Mouse (Mus musculus): ENCODE results near the gene Npas2.

Npas2 gene

DNA sequence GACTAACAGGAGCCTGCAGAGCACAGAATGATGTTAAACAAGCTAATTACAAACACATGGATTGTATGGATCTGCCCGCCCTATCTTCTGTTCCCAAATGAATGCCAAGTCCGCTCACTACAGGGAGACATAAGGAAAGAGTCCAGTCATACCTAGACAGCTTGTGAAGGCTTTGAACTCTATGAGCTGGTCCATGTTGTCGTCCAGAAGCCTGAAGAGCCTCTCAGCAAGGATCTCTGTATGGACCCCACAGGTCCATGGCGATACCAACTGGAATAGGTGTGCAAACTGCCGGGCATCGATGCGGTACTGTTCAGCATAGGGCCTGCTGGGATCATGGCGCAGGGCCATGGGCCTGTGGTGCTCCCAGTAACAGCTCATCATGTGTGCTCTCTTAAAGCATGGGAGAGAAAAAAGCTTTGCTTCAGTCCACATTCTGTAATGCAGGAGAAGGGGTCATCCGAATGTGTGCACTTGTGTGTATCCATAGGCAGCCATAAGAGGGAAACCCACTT is 183.3 kb downstream of the Npas2 start:
- no peak for DNase-seq (ENCODE audit: low spot score)

DNA sequence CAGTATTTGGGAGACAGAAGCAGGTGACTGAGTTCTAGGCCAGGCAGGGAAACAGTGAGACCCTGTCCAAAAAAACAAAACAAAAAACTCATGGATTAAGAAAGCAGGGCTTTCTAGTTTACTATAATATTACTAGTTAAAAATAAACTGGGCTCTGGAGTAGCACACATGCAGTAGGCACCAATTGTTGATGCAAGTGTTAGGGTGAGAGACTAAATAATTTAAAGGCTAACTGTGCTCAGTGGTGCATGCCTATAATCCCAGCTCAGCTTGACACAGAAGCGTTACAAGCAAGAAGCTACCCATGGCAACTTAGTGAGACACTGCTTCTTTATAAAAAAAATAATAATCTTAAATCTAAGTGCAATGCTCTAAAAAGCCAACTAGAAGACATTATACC is 185.0 kb downstream of the Npas2 start:
- no peak for DNase-seq (ENCODE audit: low spot score)

DNA sequence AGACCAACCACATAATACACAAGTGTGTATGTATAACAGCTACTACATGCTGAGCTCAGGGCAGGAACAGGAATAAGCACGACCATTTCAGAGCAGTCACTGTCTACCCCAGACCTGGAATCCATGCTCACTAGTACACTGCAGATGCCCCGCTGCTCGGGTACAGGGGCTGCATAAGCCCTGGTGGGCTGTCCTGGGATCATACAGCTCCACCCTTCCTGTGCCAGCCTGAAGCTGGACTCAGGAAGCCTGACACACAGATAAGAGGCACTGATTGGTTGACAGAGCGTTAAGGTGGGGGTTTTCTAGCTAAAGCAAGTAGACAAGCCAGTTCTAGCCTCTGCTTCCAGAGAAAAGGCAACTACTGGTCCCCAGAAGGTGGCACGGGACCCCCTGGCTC is 185.5 kb downstream of the Npas2 start:
- DNase-seq (ENCODE audit: low spot score) = no peak

DNA sequence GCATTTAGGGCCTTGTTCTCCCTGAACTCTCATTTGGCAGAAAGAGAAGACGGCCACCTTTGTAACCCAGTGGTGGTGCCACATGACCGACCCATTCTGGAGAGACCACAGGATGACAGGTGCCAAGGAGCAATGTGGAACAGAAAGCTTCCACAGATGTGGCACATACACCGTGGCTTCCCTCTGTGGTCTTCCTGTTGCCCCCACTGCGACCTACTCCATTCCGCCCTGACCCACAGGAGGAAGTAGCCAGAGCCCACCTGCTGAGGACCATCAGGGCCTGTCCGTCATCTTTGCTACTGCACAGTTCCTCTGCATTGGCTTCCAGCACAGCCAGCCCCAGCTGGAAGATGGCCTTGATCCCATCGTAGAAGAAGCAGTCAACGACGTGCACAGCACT is 187.5 kb downstream of the Npas2 start:
- DNase-seq (ENCODE audit: low spot score) = no peak

DNA sequence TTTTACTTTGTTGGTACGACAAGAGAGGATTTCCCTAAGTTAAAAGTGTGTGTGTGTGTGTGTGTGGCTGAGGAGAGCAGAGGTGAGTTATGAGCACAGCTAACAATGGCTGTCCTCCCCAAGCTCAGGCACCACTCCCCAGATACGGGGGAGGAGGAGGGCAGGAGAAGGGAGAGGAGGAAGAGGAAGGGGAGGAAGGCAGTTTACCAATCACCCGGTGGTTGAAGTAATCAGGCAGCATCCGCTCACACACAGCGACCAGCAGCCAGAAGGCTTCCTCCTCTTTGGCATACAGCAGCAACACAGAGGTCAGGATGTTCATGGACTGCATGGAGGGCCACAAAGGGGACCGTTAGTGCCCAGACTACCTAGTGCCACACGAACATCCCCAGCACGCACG is 191.4 kb downstream of the Npas2 start:
- no peak for DNase-seq (ENCODE audit: low spot score)

DNA sequence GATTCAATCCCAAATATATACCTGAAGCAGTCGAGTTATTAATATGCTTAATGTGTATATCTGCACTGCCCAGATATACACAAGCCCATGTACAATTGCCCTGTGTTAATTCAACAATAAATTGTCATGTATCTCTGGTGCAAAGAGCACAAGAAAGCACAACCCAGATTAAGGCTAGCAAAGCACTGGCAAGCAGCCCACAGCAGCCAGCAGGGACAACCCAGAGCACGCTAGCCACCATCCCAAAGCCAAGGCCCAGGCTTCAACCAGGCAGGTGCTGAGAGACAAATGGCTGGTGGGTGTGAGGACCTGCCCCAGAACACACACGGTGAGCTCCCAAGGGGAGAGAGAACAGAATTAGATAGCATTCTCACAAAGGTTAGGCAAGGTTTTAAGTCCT is 192.9 kb downstream of the Npas2 start:
- DNase-seq (ENCODE audit: low spot score) = no peak

DNA sequence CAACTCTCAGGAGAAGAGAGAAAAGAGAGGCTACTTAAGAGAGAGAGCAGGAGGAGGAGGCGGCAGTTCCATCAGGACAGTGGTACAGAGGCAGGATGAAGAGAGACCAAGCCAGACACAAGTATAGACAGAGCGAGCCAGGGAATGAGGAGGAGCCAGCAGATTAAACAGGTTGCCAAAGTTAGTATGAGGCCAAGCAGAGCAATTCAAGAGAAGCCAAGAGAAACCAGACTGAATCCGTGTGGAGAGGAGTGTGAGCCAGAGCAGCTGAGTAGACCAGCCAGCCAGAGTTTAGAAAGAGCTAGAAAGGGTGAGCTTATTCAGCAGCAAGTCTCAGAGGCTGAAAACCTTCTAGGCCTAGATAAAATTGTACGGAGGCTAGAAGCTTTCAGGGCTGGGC is 194.0 kb downstream of the Npas2 start:
- no peak for DNase-seq (ENCODE audit: low spot score)

DNA sequence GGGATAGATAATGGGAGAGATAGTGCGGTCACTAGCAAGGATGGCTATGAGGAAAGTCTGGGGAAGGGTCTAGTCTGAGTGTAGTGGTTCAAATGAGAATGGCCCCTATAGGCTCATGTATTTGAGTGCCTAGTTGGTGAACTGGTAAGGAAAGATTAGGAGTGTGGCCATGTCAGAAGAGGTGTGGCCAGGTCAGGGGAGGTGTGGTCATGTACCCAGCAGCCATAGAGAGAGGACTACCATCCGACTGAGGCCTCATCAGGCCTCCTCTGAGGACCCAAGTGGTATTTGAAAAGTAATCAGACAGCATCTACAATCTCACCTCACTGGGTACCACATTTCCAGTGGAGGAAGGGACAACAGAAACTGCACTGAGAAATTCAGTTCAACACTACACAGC is 194.6 kb downstream of the Npas2 start:
- no peak for DNase-seq (ENCODE audit: low spot score)

DNA sequence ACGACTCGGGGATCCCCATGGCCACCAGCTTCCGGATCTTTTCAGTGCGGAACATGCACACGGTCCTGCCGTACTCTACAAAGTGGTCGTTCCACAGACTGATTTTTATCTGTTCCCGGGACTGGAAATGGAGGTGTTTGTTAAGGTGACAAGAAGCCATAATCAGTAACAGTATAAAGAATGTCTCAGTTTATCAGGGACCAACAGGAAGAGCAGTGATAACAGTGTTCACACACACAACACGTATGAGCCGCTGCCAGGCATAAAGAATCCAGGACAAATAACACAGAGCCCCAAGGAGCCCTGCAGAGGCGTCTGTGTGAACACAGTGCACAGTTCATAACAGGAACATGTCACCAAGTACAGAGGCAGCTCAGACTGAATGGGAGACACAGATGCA is 195.8 kb downstream of the Npas2 start:
- no peak for DNase-seq (ENCODE audit: low spot score)

DNA sequence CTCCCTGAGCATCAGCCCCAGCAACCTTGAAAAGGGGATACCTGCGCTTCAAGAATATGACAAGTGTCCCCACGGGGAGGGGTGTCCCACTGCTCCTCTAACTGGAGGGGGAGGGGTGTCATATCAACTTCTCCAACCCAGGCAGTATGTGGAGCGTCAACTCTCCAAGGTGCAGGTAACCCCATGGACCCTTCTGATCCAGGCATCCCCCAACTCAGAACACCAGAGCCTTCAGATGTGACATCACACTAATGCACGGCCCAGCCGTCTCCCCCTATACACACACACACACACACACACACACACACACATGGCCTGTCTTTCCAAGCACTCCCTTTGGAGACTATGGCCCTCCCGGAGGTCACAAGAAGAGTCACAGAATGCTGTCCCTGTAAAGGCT is 198.1 kb downstream of the Npas2 start:
- DNase-seq (ENCODE audit: low spot score) = no peak

DNA sequence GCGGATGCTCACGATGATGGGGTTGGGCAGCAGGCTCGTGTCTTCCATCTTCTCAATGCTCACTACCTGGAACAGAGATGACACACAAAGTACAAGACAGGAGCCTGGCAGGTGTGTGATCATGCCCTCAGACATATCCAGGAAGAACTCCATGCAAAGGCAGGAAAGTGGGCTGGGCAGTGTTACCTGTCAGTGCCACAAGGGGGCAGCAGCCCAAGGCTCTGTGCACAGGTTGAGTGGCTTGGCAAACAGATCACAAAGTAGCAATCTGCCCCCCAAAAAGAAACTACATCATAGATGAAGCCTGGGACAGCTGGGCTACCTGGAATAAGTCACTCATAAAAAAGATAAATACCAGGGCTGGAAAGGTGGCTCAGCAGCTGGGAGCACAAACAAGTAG is 198.7 kb downstream of the Npas2 start:
- DNase-seq (ENCODE audit: low spot score) = peak; percentile 68

DNA sequence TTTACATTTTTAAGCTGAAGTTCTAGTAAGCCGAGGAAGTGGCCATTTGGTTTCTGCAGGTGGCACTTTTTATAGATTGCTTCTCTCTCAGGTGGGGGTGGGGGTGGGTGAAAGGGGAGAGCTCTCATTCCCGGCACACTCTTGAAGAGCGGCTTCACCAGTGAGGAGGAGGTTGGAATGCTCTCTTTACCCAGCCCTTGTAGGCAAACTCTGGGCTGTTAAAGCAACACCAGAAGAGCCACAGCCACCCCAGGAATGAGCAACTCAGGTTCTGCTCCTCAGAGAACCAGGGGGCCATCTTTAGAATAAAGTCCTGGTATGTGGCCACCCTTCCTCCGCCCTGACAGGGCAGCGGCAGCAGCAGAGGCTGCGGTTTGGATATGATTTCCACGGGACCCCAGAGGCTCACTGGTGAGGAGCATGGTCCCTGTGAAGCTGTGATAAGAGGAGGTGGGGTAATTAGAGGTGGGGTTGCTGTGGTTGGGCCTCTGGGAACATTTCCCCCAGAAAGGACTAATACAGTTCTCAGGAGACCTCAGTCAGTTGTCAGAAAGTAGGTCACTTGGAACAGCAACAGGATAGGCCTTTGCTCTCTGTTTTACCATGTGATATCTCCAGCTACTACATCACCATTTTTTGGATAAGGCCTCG is 199.8 kb downstream of the Npas2 start:
- DNase-seq (ENCODE audit: low spot score) = no peak

DNA sequence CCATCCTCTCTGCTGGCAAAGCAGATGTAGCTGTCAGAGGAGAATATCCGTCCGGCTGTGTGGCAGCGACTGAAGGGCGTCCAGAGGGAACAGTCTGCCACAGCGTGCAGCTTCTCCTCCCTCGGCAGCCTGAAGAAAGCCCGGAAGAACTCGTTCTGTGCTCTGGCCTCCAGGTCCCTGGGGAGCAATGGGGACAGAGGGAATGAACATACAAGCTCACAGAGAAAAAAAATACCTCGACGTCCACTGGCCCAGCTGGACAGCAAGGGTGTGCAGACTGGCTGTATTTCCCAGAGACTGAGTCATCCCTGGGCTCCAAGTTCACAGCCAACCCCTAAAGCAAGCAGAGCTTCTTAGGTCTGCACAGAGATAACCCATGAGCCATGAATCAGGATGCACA is 200.6 kb downstream of the Npas2 start:
- DNase-seq (ENCODE audit: low spot score) = no peak

DNA sequence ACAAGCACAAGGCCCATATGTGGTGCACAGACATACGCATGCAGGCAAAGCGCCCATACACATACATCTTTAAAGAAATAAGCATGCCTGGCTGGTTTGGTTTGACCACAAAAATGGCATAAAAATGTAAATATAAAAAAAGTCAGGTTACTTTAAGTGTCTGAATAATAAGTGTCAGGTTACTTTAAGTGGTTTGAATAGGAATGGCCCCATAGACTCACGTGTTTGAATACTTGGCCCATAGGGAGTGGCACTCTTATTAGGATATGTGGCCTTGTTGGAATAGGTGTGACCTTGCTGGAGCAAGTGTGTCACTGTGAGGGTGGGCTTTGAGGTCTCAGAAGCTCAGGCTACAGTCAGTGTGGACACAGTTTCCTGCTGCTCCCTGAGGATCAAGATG is 201.1 kb downstream of the Npas2 start:
- DNase-seq (ENCODE audit: low spot score) = no peak

DNA sequence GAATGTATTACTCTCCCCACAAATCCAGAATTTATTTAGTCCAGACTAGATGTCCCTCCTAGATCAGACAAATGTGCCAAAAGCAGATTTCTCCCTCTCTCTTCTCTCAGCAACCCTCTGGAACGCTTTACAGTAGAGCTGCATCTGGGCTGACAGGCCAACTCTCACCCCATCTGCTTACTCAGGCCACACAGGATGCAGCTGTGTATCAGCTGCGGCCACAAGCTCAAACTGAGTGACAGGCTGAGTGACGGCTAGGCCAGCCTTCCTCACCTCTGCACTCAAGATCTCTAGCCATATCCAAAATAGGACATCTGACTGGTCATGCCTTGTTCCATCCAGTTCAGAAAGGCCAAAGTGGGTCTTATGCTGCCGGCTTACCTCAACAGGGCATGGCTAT is 202.8 kb downstream of the Npas2 start:
- DNase-seq (ENCODE audit: low spot score) = no peak

DNA sequence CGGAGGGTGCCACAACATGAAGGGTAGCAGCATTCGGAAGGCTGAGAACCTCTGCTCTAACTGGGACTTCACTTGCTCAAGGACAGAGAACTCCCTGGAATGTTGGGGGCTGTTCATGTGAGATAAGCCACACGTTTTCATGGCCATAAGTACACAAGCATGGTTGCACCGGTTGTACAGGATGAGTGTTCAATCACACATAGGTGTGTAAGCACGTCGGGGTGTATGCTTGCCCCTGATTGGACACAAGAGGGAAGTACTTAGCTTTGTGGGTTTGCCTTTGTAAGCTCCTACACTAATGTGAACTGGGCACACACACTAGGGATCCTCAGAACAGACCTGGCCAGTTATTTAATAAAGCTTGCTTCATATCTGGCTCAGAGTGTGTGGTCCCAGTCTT is 204.8 kb downstream of the Npas2 start:
- DNase-seq (ENCODE audit: low spot score) = no peak

DNA sequence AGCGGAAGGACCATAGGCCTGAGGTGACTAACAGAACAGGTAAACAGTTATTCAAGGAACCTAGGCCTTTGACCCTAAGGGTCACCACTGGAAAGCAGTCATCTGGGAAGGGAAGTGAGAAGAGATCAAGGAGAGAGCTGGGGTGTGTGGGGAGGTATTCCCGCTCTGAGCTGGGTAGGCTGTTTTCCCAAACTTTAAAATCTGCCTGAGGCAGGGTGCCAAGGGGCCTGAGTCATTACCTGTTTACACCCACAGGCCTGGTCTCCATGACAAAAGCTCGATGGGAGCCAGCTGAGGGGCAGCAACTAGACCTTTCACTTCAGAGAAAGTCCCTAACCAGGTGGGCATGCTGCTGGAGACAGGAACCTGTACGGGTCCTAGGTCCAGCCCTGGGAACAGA is 205.7 kb downstream of the Npas2 start:
- no peak for DNase-seq (ENCODE audit: low spot score)

DNA sequence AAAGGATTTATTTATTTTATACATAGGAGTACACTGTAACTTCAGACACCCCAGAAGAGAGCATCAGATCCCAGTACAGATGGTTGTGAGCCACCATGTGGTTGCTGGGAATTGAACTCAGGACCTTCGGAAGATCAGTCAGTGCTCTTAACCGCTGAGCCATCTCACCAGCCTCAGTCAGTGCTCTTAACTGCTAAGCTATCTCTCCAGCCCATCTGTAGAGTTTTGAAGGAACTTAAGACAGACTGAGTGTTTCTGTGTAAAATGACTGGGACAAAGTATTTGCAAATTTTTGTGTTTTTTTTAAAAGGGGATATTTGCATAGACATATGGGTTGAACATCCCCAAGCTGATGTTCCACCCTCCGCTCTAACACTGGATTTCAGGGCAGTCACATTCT is 206.6 kb downstream of the Npas2 start:
- no peak for DNase-seq (ENCODE audit: low spot score)

DNA sequence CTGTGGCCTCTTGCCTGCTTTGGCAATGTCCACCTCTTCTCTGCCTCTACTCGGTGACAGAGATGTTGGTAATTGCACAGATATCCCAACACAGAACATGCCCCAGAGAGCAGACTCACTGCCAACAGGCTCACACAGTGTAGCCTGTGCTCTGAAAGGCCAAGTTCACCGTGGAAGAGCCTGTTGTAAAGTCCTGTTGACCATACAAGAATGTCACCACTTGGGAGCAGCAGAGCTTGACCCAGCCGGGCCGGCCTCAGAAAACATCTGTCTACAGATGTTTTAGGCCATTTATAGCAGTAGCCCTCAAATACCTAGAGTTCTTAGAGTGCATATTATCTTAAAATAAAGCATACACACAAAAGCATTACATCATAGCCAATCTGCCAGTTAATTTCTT is 213.6 kb downstream of the Npas2 start:
- DNase-seq (ENCODE audit: low spot score) = no peak

DNA sequence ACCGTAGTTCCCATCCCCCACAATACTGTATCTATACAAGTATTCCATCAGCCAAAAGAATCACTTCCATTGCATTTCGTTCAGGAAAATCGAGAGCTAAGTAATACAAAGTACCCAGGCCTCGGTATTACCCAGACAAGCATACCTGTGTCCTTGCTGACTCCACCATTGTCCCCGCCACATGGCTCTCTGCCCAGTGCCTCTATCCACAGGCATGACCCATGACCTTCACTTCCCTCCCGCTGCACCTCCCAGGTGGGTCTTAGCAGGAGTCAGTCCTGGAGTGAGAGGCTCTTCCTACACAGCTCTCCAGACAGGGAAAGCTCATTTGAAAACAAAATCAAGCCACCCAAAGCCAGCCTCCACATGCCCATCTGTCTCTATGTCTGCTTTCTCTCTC is 214.6 kb downstream of the Npas2 start:
- no peak for DNase-seq (ENCODE audit: low spot score)

DNA sequence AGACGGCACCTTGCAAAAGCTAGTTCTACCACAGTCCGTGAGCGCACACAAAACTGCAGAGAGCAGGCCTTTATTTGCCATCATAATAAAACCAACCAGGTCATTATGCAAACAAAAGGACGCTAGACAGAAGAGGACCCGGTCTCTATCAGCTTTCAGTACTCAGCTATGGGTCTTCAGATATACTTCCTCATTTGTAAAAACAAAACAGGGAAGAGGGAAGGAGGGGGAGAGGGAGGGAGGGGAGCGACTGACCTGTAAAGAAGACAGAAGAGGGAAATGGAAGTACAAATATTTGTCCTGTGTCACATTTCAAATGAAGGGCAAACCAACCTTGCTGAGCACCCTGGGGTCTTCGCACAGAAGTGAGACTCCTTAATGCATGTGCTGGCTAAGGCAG is 215.1 kb downstream of the Npas2 start:
- DNase-seq (ENCODE audit: low spot score) = no peak

DNA sequence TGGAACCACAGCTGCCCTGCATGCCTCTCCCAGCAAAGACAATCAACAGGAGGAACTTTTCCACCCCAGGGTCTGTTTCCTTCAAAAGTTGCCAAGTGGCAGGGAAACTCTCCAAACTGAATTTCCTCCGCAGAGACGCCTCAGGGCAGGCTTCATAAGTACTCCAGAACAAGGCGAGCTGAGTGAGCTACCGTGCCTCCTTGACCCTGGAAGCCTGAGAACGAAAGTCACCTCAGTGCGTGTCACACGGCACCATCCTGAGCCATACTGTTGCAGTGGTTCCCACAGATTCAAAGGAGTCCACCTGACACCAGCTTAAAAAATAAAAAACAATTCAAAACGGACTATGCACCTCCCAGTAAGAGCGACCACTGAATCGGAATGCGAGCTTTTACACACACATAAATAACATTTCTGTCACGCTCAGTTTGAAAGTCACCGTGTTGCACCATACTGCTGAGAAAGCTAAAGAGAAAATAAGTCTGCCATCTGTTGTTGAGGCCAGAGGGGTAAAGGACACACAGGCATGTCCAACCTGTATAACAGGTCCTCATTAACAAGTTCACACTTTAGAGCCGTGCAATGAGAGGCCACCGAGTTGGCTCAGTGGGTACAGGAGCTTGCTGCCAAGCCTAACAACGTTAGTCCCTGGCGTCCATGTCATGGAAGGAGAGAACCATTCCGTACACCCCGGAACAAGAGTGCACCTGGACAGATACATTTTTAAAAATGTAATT is 216.7 kb downstream of the Npas2 start:
- DNase-seq (ENCODE audit: low spot score) = no peak
